Mouse (Mus musculus) urinary bladder, postnatal 14 days (tissue): ENCODE measurements around the gene Gm13199.

Source experiments
- DNase-seq: peaks from one replicate; pipeline ENCODE4 v3.0.0; 2021; ENCODE audit warnings: low spot score

The Gm13199 gene

GRCm38 (mm10) chr2:5822449-5822848, 40.3 kb downstream of the Gm13199 start:
- DNase-seq: no peak

- DNase-seq: no peak
Measured at GRCm38 (mm10) chr2:5821264-5821663, 41.5 kb downstream of the Gm13199 start.
